Mouse (Mus musculus): ENCODE measurements around the gene Smndc1.
"Not testable (repeated sequence)": the region's sequence is repeated elsewhere in the genome, so short reads cannot be mapped to it uniquely, and the experiment has no call there.

Smndc1 gene

GRCm38 (mm10) chr19:53412149-53412848, 21.9 kb upstream of the Smndc1 start:
- peak; percentile 40 for DNase-seq (ENCODE audit: low spot score)

- no peak for DNase-seq (ENCODE audit: low spot score)
Observed at GRCm38 (mm10) chr19:53409663-53410307, 19.4 kb upstream of the Smndc1 start.

DNA sequence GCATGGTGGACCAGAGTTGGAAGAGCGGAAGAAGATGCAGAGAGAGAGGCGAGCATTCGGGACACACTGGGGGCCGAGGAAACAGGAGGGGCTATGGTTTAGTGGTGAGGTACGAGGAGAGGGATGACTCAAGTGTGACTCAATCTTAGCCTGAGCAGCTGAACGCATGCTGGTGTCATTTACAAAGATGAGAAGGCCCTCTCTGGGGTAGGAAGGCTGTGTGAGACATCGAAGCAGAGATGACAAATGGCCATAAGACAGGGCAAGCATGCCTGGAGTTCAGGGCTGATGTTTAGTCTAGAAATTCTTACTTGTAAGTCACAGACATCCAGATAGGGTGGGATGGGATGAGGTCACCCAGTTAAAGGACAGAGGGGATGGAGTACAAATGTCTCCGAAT, 18.0 kb upstream of the Smndc1 start:
- no peak for DNase-seq (ENCODE audit: low spot score)

GRCm38 (mm10) chr19:53407350-53407749, 17.0 kb upstream of the Smndc1 start:
- no peak for DNase-seq (ENCODE audit: low spot score)

GRCm38 (mm10) chr19:53405810-53406209, 15.4 kb upstream of the Smndc1 start:
- DNase-seq (ENCODE audit: low spot score), result no peak

GRCm38 (mm10) chr19:53404837-53405356, 14.5 kb upstream of the Smndc1 start:
- no peak for DNase-seq (ENCODE audit: low spot score)

DNA sequence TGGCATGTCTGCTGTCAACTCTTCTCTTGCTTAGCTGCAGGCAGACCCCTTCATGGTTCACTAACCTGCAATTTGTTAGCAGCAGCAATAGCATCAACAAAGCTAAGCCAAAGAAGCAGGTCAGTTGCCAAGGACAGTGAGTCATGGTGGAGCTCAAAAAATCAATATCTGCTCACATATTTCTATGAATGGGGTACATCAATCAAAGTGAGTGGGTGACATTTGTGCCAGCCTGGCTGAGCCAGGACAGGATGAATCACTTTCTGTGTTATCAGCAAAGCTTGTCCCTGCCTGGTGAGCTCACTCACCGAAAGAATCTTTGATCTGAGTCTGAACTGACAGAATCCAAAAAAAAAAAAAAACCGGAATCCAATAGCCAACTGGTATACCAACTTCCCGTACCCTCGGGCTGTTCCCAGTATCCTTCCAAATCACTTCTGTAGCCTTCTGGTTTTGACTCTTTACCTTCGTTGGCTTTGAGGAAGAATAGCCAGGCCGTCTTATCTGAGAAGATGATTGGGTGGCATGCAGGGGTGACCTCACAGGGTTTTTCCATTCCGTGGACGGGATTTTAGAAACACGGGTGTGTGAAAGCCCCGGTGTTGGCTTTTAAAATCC, 13.9 kb upstream of the Smndc1 start:
- DNase-seq (ENCODE audit: low spot score), result no peak

GRCm38 (mm10) chr19:53402741-53403432, 12.5 kb upstream of the Smndc1 start:
- DNase-seq (ENCODE audit: low spot score), result no peak

DNA sequence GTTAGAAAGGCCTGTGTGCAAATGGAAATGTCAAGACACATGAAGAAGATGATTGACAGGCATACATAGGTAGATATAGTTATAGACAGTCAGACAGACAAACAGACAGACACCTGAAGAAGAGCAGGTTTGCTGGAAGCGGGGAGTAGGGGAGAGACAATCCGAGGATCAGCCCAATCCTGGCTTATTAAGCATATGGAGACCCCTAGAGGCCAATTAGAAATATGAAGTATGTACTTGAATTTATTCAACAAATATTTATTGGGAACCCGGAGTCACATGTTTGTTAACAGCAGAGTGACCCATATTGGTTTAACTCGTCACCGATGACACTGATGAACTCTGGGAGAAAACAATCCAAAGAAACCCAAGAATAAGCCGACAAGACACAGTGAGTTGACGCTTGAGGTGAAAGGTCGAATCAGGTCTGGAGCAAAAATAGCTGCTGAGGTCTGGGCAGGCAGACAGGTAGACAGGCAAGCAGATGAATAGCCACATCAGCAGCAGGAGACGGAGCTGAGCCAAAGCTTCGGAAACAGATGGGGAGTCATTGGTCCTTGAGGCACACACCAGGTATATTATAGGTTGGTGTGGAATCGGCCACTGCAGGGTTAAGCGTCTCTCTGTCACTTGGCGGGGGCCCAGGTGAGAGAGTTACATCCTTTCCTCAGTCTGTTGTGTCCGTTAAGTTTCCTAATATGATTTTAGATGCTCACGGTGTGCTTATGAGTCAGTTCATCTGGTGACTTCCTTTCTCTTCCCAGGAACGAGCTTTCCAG, 10.1 kb upstream of the Smndc1 start:
- no peak for DNase-seq (ENCODE audit: low spot score)

DNA sequence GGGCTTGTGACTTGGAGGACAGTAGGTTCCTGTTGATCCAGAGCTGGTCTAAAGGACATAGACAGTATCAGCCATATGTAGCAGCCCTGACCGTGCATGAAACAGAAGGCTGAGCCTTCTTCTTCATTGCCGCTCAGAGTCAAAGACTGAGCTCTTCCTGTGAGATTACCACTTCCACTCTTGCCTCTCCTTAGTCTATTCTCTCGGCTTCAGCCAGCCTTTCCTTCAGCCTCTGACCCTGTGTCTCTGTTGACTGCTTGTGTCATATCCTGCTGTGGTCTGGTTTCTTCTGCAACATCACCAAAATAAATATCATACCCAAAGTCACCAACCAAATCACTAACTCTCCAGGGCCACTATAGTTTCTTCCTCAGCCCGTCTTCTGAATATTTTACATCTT, 8.8 kb upstream of the Smndc1 start:
- no peak for DNase-seq (ENCODE audit: low spot score)

DNA sequence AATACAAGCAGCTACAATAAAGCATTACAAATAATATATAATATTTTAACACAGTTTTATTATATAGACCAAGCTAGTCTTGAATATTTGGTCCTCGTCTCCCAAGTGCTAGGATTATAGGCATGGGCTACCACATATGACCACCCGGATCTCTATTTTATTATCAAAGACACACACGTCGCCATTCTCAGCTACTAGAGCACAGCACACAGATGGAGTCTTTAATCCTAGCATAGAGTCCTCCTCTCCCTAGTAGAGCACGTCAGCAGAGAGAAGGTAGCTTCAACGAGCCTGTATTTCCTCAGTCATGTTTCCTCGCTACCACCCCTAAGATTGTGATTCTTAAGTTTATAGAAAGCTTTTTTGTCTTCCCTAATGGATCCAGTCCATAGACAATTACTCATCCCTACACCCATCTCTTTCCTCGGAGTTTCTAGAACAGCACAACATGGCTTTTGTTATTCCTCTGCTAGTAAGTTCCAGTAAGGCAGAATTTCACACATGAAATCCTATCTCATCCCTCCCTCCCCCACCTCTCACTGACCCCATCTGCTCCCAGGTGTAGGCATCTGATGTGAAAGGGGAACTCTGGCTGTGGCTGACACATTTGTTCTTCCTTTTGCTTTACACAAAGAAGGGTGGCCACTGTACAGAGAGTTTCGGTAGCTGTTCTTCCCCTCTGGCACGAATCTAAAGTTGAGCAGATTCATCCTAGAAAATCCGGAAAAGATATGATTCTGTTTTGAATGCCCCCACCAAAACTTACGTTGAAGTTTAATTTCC, 7.3 kb upstream of the Smndc1 start:
- no peak for DNase-seq (ENCODE audit: low spot score)

GRCm38 (mm10) chr19:53395805-53396204, 5.4 kb upstream of the Smndc1 start:
- not testable (repeated sequence) for DNase-seq (ENCODE audit: low spot score)

GRCm38 (mm10) chr19:53394956-53395355, 4.6 kb upstream of the Smndc1 start:
- DNase-seq (ENCODE audit: low spot score), result not testable (repeated sequence)

DNA sequence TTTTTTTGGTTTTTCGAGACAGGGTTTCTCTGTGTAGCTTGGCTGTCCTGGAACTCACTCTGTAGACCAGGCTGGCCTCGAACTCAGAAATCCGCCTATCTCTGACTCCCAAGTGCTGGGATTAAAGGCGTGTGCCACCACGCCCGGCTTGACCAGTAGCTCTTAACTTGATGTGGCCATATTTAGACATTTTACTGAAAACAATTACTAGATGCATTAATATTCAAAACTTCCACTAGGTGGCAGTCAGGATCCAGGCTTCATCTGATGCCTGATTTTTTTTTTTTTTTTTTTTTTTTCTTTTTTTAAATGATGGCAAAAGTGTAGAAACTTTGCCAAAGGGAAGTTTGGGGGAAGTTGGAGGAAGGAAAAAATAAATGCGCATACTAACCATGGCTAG, 4.2 kb upstream of the Smndc1 start:
- DNase-seq (ENCODE audit: low spot score), result no peak

- no peak for DNase-seq (ENCODE audit: low spot score)
Observed at GRCm38 (mm10) chr19:53393646-53394045, 3.3 kb upstream of the Smndc1 start.

DNA sequence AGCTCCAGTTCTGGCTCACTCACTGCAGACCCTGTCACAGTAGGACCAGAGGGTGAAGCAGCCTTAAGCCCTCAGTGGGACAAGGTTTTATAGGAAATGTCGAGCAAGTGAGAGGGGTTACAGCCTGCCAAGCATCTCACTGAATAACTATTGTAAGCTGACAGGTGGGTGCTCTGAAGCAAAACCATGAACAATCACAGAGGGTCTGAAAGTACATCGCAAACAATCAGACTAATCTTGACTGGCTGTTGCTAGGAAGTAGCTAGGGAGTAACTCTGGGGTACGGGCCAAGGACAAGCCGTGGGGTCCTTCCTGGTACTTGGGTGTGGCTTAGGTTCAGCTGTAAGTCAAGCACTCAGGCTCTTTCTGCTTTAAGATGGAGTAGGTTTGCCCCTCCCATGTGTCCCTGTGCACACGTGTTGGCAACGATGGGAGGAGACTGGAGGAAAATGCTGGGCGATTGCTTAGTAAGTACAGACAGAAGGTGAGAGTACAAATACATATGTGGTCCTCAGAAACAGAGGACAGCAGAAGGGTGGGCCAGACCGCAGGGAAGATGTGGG, 2.5 kb upstream of the Smndc1 start:
- DNase-seq (ENCODE audit: low spot score), result no peak

DNA sequence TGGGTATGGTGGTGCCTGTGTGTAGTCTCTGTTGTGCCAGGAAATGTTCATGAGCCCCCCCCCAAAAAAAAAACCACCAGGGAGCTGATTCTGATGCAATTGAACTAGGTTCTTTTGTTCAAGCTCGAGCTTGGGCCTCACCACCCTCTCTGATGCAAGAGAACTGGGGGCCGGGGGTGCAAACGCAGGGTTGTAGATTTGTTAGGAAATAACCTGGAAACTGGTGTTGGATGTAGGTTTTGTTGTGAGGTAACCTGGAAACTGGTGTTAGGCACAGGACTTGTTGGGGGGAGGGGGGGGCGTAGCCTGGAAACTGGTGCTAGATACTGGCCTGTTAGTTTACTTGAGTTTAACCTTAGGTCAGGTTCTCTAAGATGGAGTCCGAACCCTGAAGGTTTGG, 1.4 kb upstream of the Smndc1 start:
- DNase-seq (ENCODE audit: low spot score), result no peak

GRCm38 (mm10) chr19:53391386-53391785, 1.0 kb upstream of the Smndc1 start:
- DNase-seq (ENCODE audit: low spot score), result no peak

DNA sequence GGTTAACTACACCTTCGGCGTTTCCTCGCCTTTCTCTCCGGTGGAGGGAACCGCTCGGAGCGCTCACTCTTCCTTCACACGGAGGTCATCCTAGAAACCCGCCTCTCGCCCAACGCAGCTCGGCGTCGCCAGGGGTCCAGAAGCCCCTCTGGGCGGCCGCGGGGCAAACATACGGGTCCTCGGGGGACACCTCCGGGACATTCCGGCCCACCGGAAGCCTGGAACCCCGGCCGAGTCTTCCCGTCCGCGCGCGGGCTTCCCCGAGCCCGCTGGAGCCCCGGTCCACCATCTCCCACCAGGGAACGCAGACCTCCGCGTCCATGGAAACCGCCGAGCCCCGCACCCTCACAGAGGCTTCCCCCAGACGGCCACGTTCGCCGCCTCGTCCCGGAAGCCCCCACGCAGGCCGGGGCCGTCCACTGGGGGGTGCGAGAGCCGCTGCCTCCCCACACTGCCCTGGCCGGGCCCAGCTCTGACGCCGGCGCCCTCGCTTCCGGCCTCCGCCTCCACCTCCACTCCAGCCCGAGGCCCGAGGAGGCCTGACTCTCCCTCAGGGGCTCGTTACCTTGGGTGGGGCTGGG, 437 bp downstream of the Smndc1 start:
- DNase-seq (ENCODE audit: low spot score), result no peak

DNA sequence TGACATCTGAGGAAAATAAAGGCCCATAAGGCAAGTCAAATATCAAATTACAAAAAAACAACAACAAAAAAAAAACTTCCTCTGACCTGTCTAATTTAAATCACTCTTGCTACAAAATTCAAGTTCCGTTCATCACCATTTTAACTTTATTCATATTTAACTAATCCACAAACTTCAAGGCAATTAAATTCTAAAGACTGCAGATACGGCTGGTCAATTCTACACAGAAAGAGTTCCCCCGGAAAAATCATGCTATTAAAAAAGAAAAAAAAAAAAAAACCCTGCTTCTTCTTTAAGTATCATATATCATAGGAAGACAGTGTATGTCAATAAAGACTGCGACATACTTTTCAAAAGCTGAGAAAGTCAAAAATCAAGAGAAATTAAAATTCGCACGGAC, 961 bp downstream of the Smndc1 start:
- no peak for DNase-seq (ENCODE audit: low spot score)

Measured in yolk sac, embryonic 10.5 days (tissue).